ENCODE assay signal across 8 mouse cellular contexts in genomic region chr10:80677942-80678436, GRCm38 (mm10). TPM values are rescaled to one million over a fixed set of nuclear protein-coding genes. Genes with fewer than 3 reads are reported as not detected.
A peak's percentile ranks its signal among the peaks of the same experiment; 100 is the strongest.
DNase-seq lines count a peak whose midpoint lies in the region; ATAC-seq and TF ChIP-seq lines count a peak whose summit lies in the region.

Gene Mknk2 (minus strand): TSS chr10:80678112.

- peak within 1 kb of the TSS; percentile 81 for H3K27ac ChIP-seq in ES-Bruce4 (ENCODE audit: insufficient read depth, low read length)
- H3K27ac ChIP-seq in forebrain, embryonic 15.5 days (replicated peaks), result peak within 1 kb of the TSS; percentile 94
- H3K27ac ChIP-seq in liver, embryonic 16.5 days (ENCODE audit: low read length), result peak within 1 kb of the TSS; percentile 100
- H3K27ac ChIP-seq in neural tube, embryonic 14.5 days (ENCODE audit: low read depth, low read length), result peak within 1 kb of the TSS; percentile 89

- H3K36me3 ChIP-seq in ES-Bruce4 (ENCODE audit: control insufficient read depth, insufficient read depth, low read length, poor library complexity, severe bottlenecking), result no peaks in the 10 kb centered on the region
- no peaks in the 10 kb centered on the region; the same call in 1 of the 2 replicates for H3K36me3 ChIP-seq in forebrain, embryonic 15.5 days
- H3K36me3 ChIP-seq in liver, embryonic 16.5 days (ENCODE audit: control insufficient read depth, insufficient read depth), result no peaks in the 10 kb centered on the region
- no peaks in the 10 kb centered on the region for H3K36me3 ChIP-seq in neural tube, embryonic 14.5 days (ENCODE audit: control insufficient read depth, insufficient read depth, low read length)

- no peaks in the 10 kb centered on the region for H3K27me3 ChIP-seq in ES-Bruce4 (ENCODE audit: control insufficient read depth, insufficient read depth, low read length, poor library complexity, severe bottlenecking)
- no peaks in the 10 kb centered on the region for H3K27me3 ChIP-seq in forebrain, embryonic 15.5 days
- no peaks in the 10 kb centered on the region for H3K27me3 ChIP-seq in liver, embryonic 16.5 days (ENCODE audit: control insufficient read depth, insufficient read depth, low read depth, low read length)
- H3K27me3 ChIP-seq in neural tube, embryonic 14.5 days (ENCODE audit: control insufficient read depth, insufficient read depth, low read length), result no peaks in the 10 kb centered on the region

- TF ChIP-seq POLR2A in ES-Bruce4 (IDR thresholded peaks at IDR 0.05; ENCODE audit: insufficient read depth, low read length), result no peak

- H3K4me3 ChIP-seq in ES-Bruce4 (ENCODE audit: low read depth, low read length), result peak within 1 kb of the TSS; percentile 92
- H3K4me3 ChIP-seq in forebrain, embryonic 15.5 days, result peak within 1 kb of the TSS; percentile 93
- peak within 1 kb of the TSS; percentile 93 for H3K4me3 ChIP-seq in liver, embryonic 16.5 days (ENCODE audit: low read depth, low read length)
- peak within 1 kb of the TSS; percentile 95 for H3K4me3 ChIP-seq in neural tube, embryonic 14.5 days (ENCODE audit: low read depth, low read length)

- DNase-seq in c-Kit-positive CD71-positive TER-119-positive erythroid progenitor cells, embryonic 14.5 days (ENCODE audit: low spot score), result peak; percentile 84
- peak; percentile 95 to 96 for DNase-seq in heart, postnatal 14 days
- no peak for DNase-seq in large intestine, adult 2 months (ENCODE audit: low read depth, low spot score)
- DNase-seq in thymus, adult 18-20 months, result peak; percentile 90 to 95

- no peaks in the 10 kb centered on the region for H3K9me3 ChIP-seq in ES-Bruce4 (replicated peaks; ENCODE audit: control insufficient read depth, insufficient read depth, low read length, poor library complexity, severe bottlenecking)
- no peaks in the 10 kb centered on the region for H3K9me3 ChIP-seq in forebrain, embryonic 15.5 days
- H3K9me3 ChIP-seq in liver, embryonic 16.5 days (replicated peaks; ENCODE audit: control insufficient read depth, low read length), result no peaks in the 10 kb centered on the region
- H3K9me3 ChIP-seq in neural tube, embryonic 14.5 days (ENCODE audit: control insufficient read depth, low read length), result no peaks in the 10 kb centered on the region

- no peak for TF ChIP-seq CTCF in ES-Bruce4 (IDR thresholded peaks at IDR 0.05; ENCODE audit: low read depth, low read length)

- intact Hi-C loops in heart, postnatal 14 days (cut with DNase I), result no loop called here

- no peak for TF ChIP-seq EP300 in ES-Bruce4 (IDR thresholded peaks at IDR 0.05; ENCODE audit: insufficient read depth, low read depth, low read length)

- 15% methylated on average over 8 of the region's 8 CpGs for WGBS in forebrain, embryonic 15.5 days
- 2% methylated on average over 8 of the region's 8 CpGs for WGBS in large intestine, adult 2 months
- WGBS in liver, embryonic 16.5 days (ENCODE audit: insufficient replicate concordance), result 2% methylated on average over 8 of the region's 8 CpGs
- 27% methylated on average over 8 of the region's 8 CpGs for WGBS in neural tube, embryonic 14.5 days

- H3K4me1 ChIP-seq in ES-Bruce4 (ENCODE audit: control insufficient read depth, insufficient read depth, low read length), result peaks cover 5% of the 10 kb centered on the region
- H3K4me1 ChIP-seq in forebrain, embryonic 15.5 days, result peaks cover 54% of the 10 kb centered on the region
- H3K4me1 ChIP-seq in liver, embryonic 16.5 days (ENCODE audit: control insufficient read depth, low read depth, low read length), result peaks cover 62% of the 10 kb centered on the region
- peaks cover 42% of the 10 kb centered on the region for H3K4me1 ChIP-seq in neural tube, embryonic 14.5 days (ENCODE audit: control insufficient read depth, insufficient read depth, low read length)

- peak within 1 kb of the TSS; percentile 80 for H3K9ac ChIP-seq in ES-Bruce4 (ENCODE audit: low read depth, poor library complexity, severe bottlenecking)
- H3K9ac ChIP-seq in forebrain, embryonic 15.5 days (replicated peaks), result peak within 1 kb of the TSS; percentile 62
- H3K9ac ChIP-seq in liver, embryonic 16.5 days (ENCODE audit: low read depth, low read length), result peak within 1 kb of the TSS; percentile 73
- H3K9ac ChIP-seq in neural tube, embryonic 14.5 days (replicated peaks; ENCODE audit: low read depth, low read length), result peak within 1 kb of the TSS; percentile 55

- H3K4me2 ChIP-seq in forebrain, embryonic 15.5 days (replicated peaks), result peak within 1 kb of the TSS; percentile 69
- H3K4me2 ChIP-seq in liver, embryonic 16.5 days (ENCODE audit: low read depth, low read length), result peak within 1 kb of the TSS; percentile 80
- H3K4me2 ChIP-seq in neural tube, embryonic 14.5 days (ENCODE audit: low read depth, low read length), result peak within 1 kb of the TSS; percentile 60

- peak; percentile 42; the same call in 1 of the 2 replicates for ATAC-seq in forebrain, embryonic 15.5 days (replicated peaks)
- ATAC-seq in liver, embryonic 16.5 days (ENCODE audit: low read depth), result peak; percentile 65
- ATAC-seq in neural tube, embryonic 14.5 days (ENCODE audit: low read depth), result peak; percentile 7; the same call in 1 of the 2 replicates

RNA-seq across cellular contexts. Expression of gene Mknk2, which starts in this region (rescaled TPM):
- polyA plus RNA-seq in ES-Bruce4 (2011; ENCODE audit: insufficient read depth, insufficient read length, low read depth, missing spikeins), result 54.6 and 57.4 TPM in 2 replicates
- 60.9 and 64.8 TPM in 2 replicates for polyA plus RNA-seq in forebrain, embryonic 15.5 days (2015; fragmentation: Nextera tagmentation; extraction: Ambion mirVana)
- total RNA-seq in heart, postnatal 14 days (2021), result 100 to 1,000 TPM; 166 to 169 TPM
- polyA plus RNA-seq in large intestine, adult 2 months (2012; rRNA removed), result 112 and 121 TPM in 2 replicates
- 41.5 and 54.4 TPM in 2 replicates for polyA plus RNA-seq in liver, embryonic 16.5 days (2015; fragmentation: Nextera tagmentation; extraction: Ambion mirVana)
- polyA plus RNA-seq in neural tube, embryonic 14.5 days (2014; fragmentation: Nextera tagmentation; extraction: Ambion mirVana), result 43.1 and 57.3 TPM in 2 replicates

Comparison
In these comparisons a context has a peak if more than half of its experiments do, and no peak if none do; other contexts are left out.
1. ATAC-seq: peak in every context shown above with its lines; median percentile 65 in liver, embryonic 16.5 days; 42 in forebrain, embryonic 15.5 days; 7 in neural tube, embryonic 14.5 days.